Mouse (Mus musculus): ENCODE measurements around the gene Adora1.

Adora1 gene

GRCm38 (mm10) chr1:134240701-134241100 is 5.5 kb upstream of the Adora1 start:
- DNase-seq (ENCODE audit: low spot score): no peak

GRCm38 (mm10) chr1:134237438-134237837 is 2.2 kb upstream of the Adora1 start:
- DNase-seq (ENCODE audit: low spot score): no peak

- DNase-seq (ENCODE audit: low spot score): no peak
These were observed 911 bp upstream of the Adora1 start for GRCm38 (mm10) chr1:134236142-134236541.

- no peak for DNase-seq (ENCODE audit: low spot score)
These were observed 508 bp downstream of the Adora1 start for GRCm38 (mm10) chr1:134234455-134235390.

GRCm38 (mm10) chr1:134233681-134234454 is 1.4 kb downstream of the Adora1 start:
- no peak for DNase-seq (ENCODE audit: low spot score)

DNA sequence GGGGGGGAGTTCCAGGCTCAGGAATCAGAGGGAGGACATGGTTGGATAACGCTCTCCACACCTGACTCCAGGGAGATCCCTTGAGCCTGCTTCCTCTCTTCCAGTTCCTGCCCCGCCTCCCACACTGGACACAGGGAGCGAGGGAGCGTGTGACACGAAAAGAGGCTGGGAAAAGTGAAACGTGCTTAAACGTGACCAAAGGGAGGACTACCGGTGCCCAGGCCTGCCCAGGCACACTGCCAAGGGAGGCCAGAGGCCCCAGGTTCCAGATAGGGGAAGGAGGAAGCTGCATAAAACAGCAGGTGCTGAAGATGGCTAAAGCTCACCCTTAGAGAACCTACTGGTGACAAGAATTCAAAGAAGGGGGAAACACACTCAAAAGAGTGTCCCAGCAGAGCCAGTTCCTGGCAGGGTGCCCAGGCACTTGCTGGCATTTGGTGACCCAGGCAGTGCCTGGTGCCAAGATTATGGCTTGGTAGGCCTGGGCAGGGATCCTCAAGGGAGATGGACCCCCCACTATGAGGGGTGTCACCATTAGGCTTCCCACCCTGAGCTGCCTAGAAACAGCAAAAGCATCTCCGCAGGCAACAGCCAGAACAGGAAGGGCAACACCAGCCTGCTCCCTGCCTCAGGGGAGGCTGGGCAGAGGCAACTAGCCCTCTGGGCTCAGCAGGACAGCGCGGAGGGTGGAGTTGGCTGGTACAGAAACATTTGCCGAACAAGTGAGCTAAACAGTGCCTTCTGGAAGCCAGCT is 2.3 kb downstream of the Adora1 start:
- peak; percentile 71 for DNase-seq (ENCODE audit: low spot score)

DNA sequence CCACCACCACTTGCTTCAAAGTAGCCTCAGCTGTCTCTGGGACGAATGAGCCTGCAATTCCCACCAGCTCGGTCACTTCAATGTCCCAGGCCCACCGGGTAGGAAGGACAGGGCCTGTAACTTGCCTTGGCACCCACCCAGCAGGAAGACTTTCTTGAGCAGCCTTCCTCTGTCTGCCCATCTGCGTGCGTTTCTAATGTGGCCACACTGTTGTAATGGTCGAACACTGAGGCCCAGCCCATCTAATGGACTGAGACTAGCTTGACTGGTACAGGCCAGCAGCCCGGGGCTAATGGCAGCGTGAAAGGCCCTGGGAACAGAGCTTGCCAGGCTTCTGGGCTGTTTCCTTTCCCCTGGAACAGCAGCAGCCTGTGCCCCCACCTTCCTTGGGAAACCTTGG is 2.9 kb downstream of the Adora1 start:
- DNase-seq (ENCODE audit: low spot score): no peak

GRCm38 (mm10) chr1:134231681-134232080 is 3.5 kb downstream of the Adora1 start:
- no peak for DNase-seq (ENCODE audit: low spot score)

GRCm38 (mm10) chr1:134231270-134231669 is 4.0 kb downstream of the Adora1 start:
- no peak for DNase-seq (ENCODE audit: low spot score)

GRCm38 (mm10) chr1:134230638-134231228 is 4.5 kb downstream of the Adora1 start:
- no peak for DNase-seq (ENCODE audit: low spot score)

DNA sequence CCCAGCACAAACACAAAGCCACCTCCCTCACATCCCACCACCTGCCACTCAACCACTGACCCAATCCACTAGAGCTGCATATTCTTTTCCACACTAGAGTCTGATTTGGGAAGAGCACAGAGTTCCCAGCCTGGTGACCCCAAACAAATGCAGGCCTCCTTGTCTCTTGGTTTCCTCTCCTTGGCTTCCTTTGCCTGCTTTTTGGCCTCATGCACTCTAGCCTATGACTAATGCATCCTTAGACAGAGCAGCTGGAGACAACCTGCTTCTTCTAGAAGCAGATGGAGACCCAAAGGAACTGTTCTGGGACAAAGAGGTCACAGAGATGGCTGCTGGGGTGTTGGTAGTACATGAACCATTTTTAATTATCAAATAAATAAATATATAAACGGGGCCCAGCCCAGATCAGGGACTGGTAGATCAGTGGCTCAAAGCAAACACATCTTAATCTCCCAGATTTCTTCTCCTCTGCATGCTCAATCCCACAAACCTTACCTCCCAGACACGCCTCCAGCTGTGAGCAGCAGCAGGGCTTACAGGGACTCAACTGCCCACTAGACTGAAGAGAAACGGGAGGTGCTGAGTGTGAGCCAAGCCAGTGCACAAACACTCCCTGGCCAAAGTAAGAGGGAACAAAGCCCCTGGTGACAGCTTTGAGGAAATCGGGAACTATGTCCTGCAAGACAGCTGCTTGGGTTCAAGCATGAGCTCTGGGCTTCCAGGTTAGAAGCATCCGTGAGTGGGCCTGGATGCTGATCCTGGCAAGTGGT is 5.2 kb downstream of the Adora1 start:
- no peak for DNase-seq (ENCODE audit: low spot score)

GRCm38 (mm10) chr1:134226739-134227138 is 8.5 kb downstream of the Adora1 start:
- DNase-seq (ENCODE audit: low spot score): no peak

GRCm38 (mm10) chr1:134225375-134225774 is 9.9 kb downstream of the Adora1 start:
- no peak for DNase-seq (ENCODE audit: low spot score)

DNA sequence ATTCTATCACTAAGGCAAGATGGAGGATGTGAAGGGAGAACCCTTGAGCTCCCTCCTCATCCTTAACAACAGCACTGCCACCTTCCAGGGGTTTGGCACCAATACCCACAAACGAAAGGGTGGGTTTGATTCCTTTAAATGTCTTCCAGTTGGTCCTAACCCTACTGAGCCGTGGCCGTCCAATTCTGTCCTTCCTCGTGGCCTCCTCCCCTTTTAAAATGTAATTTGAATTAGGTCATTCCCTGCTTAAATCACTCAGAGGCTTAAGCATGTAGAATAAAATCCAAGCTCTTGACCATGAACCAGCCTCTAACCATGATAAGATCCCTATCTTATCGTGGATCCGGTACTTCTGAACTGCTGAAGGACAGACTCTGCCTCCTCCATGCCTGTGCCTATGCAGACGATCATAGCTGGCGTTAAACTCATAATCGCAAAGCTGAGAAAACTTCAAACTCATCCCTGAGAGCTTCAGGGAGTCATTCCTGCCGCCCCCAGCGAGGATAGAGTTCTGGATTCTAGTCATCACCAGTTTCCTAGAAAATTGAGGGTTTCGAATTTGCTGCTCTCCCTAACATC is 10.5 kb downstream of the Adora1 start:
- no peak for DNase-seq (ENCODE audit: low spot score)

- no peak for DNase-seq (ENCODE audit: low spot score)
These were observed 12.8 kb downstream of the Adora1 start for GRCm38 (mm10) chr1:134222122-134223055.

DNA sequence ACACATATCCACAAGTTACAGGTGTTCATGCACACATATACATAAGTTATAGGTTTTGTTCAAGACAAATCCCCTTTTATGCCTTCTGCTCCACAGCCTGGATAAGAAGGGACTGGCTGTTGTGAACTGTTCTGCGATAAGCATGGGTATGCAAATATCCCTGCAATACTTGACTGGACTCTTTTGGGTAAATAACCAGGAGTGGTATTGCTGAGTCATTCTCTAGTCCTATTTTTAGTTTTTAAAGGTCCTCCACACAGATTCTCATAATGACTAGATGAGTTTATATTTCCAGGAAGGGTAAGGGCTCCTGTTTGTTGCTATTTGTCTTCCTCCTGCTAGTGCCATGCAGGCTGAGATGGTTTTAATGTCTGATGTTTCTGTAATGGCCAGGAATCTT is 14.1 kb downstream of the Adora1 start:
- DNase-seq (ENCODE audit: low spot score): no peak

GRCm38 (mm10) chr1:134219608-134220007 is 15.6 kb downstream of the Adora1 start:
- no peak for DNase-seq (ENCODE audit: low spot score)

DNA sequence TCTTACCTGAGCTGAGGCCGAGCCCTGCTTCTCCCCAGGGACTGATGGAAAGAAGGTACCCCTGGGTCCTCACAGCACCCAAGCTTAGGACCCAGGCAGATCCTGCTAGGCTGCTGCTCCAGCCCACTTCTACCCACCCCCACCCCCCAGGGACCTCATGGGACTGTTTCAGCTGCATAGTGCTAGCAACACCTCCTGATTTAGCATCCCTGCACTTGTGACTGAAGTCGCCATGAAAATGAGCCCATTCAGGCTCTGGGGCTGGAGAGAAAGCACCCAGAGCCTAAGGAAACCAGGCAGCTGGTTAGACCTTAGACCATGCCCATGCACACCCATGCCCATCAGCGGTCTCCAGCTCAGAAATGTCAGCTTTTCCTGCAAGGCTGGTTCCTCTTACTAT is 17.3 kb downstream of the Adora1 start:
- DNase-seq (ENCODE audit: low spot score): no peak

GRCm38 (mm10) chr1:134217028-134217481 is 18.2 kb downstream of the Adora1 start:
- DNase-seq (ENCODE audit: low spot score): no peak

DNA sequence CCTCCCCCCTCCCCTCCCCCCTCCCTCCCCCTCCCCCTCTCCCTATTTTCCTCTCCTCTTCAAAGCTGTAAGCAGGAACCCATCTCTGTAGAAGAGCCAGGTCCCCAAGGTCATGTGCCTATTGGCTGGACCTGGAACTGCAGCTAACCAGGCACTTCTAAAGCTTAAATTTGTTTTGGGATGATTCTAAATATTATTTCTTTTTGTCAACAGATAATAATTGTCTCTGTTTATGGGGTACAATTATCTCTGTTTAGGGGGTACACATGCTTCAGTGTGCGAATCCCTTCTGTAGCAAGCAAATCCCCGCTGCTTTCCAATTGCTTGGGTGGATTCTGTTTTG is 18.6 kb downstream of the Adora1 start:
- DNase-seq (ENCODE audit: low spot score): no peak

All from layer of hippocampus, adult 9-10 months (tissue).